Mouse (Mus musculus) right cerebral cortex, postnatal 10 days (tissue): ENCODE measurements around the gene Opn1sw.
"Not testable (repeated sequence)": the region's sequence is repeated elsewhere in the genome, so short reads cannot be mapped to it uniquely, and the experiment has no call there.

Experiments used
- DNase-seq, 2 experiments: peaks; one replicate each; pipeline ENCODE4 v3.0.0; 2021; ENCODE audit warnings: low spot score in 2 of 2

Gene Opn1sw

GRCm38 (mm10) chr6:29347189-29347588 is 41.1 kb downstream of the Opn1sw start:
- no peak for DNase-seq

GRCm38 (mm10) chr6:29346512-29346911 is 41.8 kb downstream of the Opn1sw start:
- DNase-seq, result not testable (repeated sequence)

- no peak for DNase-seq
These were observed 58.8 kb downstream of the Opn1sw start for GRCm38 (mm10) chr6:29329514-29329913.

GRCm38 (mm10) chr6:29326961-29327360 is 61.3 kb downstream of the Opn1sw start:
- DNase-seq, result no peak
